Mouse (Mus musculus) thymus, adult 2 months (tissue): Measurements from ENCODE around the gene Taar6. TPM values are rescaled to one million over a fixed set of nuclear protein-coding genes. Genes with fewer than 3 reads are reported as not detected.

Experiments used
- DNase-seq: peaks from one replicate; pipeline ENCODE4 v3.0.0; 2021
- H3K27ac ChIP-seq: fragments of 200-500 bp; 2 replicates; pipeline ENCODE4 v1.5.1; 2012; ENCODE audit warnings: low read length, control low read depth; ENCODE audit not compliant: control insufficient read depth, insufficient read depth
- H3K27me3 ChIP-seq: fragments of 200-500 bp; 2 replicates; pipeline ENCODE4 v1.6.1; 2012; ENCODE audit warnings: mild to moderate bottlenecking, low read length, moderate library complexity, mixed read lengths; ENCODE audit not compliant: control insufficient read depth, insufficient read depth
- H3K36me3 ChIP-seq: fragments of 200-500 bp; 2 replicates; pipeline ENCODE4 v1.6.1; 2012; ENCODE audit warnings: mild to moderate bottlenecking, low read length, moderate library complexity; ENCODE audit not compliant: control insufficient read depth, insufficient read depth
- H3K4me1 ChIP-seq: fragments of 200-500 bp; replicated peaks from 2 replicates; pipeline ENCODE4 v1.6.1; 2012; ENCODE audit warnings: low read length; ENCODE audit not compliant: control insufficient read depth, insufficient read depth
- H3K4me3 ChIP-seq: fragments of 200-500 bp; 2 replicates; pipeline ENCODE4 v1.5.1; 2012; ENCODE audit warnings: mild to moderate bottlenecking, low read length, control low read depth, moderate library complexity; ENCODE audit not compliant: control insufficient read depth, insufficient read depth
- CTCF ChIP-seq: fragments of 200-500 bp; IDR thresholded peaks from 2 replicates; pipeline ENCODE4 v1.5.1; 2012; ENCODE audit warnings: mild to moderate bottlenecking, control low read depth, low read length, moderate library complexity, borderline replicate concordance; ENCODE audit not compliant: control insufficient read depth, poor library complexity, insufficient read depth; ENCODE audit errors: extremely low read depth
- POLR2A ChIP-seq: fragments of 200-500 bp; IDR thresholded peaks from 2 replicates; pipeline ENCODE4 v1.6.1; 2012; ENCODE audit warnings: mild to moderate bottlenecking, low read length, control low read depth, moderate library complexity; ENCODE audit not compliant: control insufficient read depth, poor library complexity, insufficient read depth; ENCODE audit errors: extremely low read depth
- WGBS: fragments of 180-500 bp; shearing (Covaris S2); methylation state at CpG from one replicate; pipeline ENCODE4 v1.1.7; 2018; 5-methylcytosine and 5-hydroxymethylcytosine counted together
- polyA plus RNA-seq: library from polyadenylated mRNA; depleted of rRNA; stranded (reverse); fragments of >200 nt; gene quantifications from 2 replicates; pipeline ENCODE4 v1.2.3, GENCODE M21; 2012; rRNA removed

Gene Taar6
- polyA plus RNA-seq, 1 experiment: not detected

DNA sequence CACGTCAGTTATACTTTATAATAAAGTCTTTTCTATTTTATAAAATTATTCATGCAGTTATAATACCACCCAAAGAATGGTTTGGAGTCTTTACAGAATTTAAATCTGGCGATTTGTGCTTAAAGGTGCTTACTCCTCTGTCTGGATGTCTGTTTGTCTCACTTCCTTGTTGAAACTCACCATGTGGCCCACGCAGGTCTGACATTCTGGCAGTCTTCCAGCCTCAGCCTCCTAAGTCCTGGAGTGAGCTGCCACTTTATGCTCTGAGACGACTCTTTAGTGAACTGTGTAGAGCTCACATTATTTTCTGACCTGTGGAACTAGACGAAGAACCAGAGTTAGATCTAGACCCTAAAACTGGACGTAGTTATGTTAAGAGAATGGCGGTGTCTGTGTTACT, 37.4 kb downstream of the Taar6 start:
- no peak overlapping the region for H3K4me3 ChIP-seq
- H3K4me1 ChIP-seq: no peaks in the 10 kb centered on the region
- DNase-seq: no peak
- H3K36me3 ChIP-seq: no peaks in the 10 kb centered on the region
- no peak overlapping the region for H3K27ac ChIP-seq
- 59% methylated on average over 7 of the region's 7 CpGs for WGBS
- H3K27me3 ChIP-seq: no peaks in the 10 kb centered on the region
- TF ChIP-seq POLR2A (no peak), CTCF (no peak)

DNA sequence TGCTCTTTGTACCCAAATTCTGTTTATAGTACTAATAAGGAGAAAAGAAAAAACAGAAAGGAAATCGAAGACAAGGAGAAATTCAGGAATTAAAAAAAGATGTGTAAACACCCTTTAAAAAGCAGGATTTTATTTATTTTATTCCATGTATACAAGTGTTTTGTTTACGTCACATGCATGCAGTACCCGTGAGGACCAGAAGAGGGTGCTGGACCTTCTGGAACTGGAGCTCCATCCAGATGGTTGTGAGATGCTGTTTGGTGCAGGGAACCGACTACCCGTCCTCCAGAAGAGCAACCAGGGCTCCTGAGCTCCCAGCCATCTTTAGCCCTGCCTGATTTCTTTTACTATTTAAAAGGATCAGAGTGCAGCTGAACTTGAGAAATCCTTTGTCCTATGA, 43.0 kb downstream of the Taar6 start:
- no peak overlapping the region for H3K4me3 ChIP-seq
- WGBS: 86% methylated on average over 5 of the region's 5 CpGs
- TF ChIP-seq POLR2A (no peak), CTCF (no peak)
- DNase-seq: peak; percentile 27
- no peak overlapping the region for H3K27ac ChIP-seq
- no peaks in the 10 kb centered on the region for H3K4me1 ChIP-seq
- H3K36me3 ChIP-seq: no peaks in the 10 kb centered on the region
- no peaks in the 10 kb centered on the region for H3K27me3 ChIP-seq

DNA sequence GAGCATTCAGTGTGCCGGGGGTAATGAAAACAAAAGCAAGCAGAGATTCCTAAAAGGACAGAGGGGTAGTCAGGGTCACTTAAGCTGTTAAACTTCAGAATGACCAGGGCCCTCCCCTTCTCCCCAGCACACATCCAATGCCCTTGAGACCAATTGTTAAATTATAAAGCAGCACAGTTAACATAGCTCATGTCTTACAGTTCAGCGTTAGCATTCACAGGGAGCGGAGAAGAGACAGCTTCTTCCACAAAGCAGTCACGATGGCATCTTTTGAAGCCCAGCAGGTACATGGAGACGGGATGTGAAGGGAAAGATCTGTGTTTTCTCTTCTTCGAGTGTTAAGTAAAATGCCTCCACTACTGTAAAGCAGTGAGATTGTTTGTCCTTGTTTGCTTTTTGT, 47.1 kb downstream of the Taar6 start, which contains the start of gene Taar2:
Gene Taar2 (plus strand): TSS at position 261 of the 400 bp plus-strand sequence.
- H3K27me3 ChIP-seq: no peaks in the 10 kb centered on the region
- no peak for DNase-seq
- WGBS: 89% methylated on average over 6 of the region's 6 CpGs
- no peak within 1 kb of the TSS for H3K4me3 ChIP-seq
- H3K36me3 ChIP-seq: no peaks in the 10 kb centered on the region
- no peak within 1 kb of the TSS for H3K27ac ChIP-seq
- no peaks in the 10 kb centered on the region for H3K4me1 ChIP-seq
- TF ChIP-seq CTCF (no peak), POLR2A (no peak)

DNA sequence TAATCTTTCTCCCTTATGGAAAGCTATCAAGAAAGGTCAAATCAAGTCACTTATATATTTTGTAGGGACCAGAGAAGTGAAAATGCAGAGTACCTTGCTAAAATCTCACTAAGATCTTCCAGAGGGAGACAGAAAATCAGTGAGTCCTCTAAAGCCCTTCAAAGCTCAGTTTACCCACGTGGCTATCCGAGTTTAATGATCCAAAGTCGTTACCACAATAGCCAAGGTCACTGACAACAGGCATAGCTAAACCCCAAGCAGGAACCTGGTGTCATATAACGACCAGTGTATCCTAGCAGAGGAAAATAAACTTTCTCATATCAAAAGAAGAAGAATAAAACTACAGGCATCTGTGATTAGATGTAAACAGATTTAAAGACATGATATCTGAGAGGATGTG, 47.8 kb downstream of the Taar6 start:
- WGBS: 60% methylated on average over 4 of the region's 4 CpGs
- Histone ChIP-seq H3K27me3 (no peaks in the 10 kb centered on the region), H3K36me3 (no peaks in the 10 kb centered on the region), H3K27ac (no peak overlapping the region), H3K4me3 (no peak overlapping the region), H3K4me1 (no peaks in the 10 kb centered on the region)
- no peak for TF ChIP-seq POLR2A
- TF ChIP-seq CTCF: no peak
- no peak for DNase-seq

Other genes starting within 250 kb of the Taar6 start
- gene Rps12, start 198.4 kb downstream of the Taar6 start, polyA plus RNA-seq: 1,277 and 1,802 TPM in 2 replicates
- gene Slc18b1, start 188.7 kb downstream of the Taar6 start, polyA plus RNA-seq: 1.4 and 1.8 TPM in 2 replicates
- 1.8 and 2.0 TPM in 2 replicates for gene Vnn3, start 134.2 kb downstream of the Taar6 start, polyA plus RNA-seq
- 1.00 and 1.1 TPM in 2 replicates for gene Vnn1, start 91.0 kb downstream of the Taar6 start, polyA plus RNA-seq
- not detected in 2 replicates for gene Taar1, start 65.3 kb downstream of the Taar6 start, polyA plus RNA-seq
- gene Taar2, start 47.1 kb downstream of the Taar6 start, polyA plus RNA-seq: not detected in 2 replicates
- not detected in 2 replicates for gene Taar3, start 36.1 kb downstream of the Taar6 start, polyA plus RNA-seq
- gene Taar4, start 25.2 kb downstream of the Taar6 start, polyA plus RNA-seq: 0.12 TPM in 1 of 2 replicates, not detected in the other
- not detected in 2 replicates for gene Taar5, start 14.9 kb downstream of the Taar6 start, polyA plus RNA-seq
- gene Taar7a, start 7.8 kb upstream of the Taar6 start, polyA plus RNA-seq: not detected in 2 replicates
- gene Taar7b, start 14.3 kb upstream of the Taar6 start, polyA plus RNA-seq: not detected in 2 replicates
- not detected in 2 replicates for gene Taar7d, start 41.6 kb upstream of the Taar6 start, polyA plus RNA-seq
- gene Taar7e, start 52.0 kb upstream of the Taar6 start, polyA plus RNA-seq: not detected in 2 replicates
- not detected in 2 replicates for gene Taar7f, start 63.9 kb upstream of the Taar6 start, polyA plus RNA-seq
- gene Taar8a, start 90.9 kb upstream of the Taar6 start, polyA plus RNA-seq: not detected in 2 replicates
- gene Taar8b, start 106.6 kb upstream of the Taar6 start, polyA plus RNA-seq: not detected in 2 replicates
- gene Taar8c, start 116.3 kb upstream of the Taar6 start, polyA plus RNA-seq: not detected in 2 replicates
- gene Taar9, start 123.9 kb upstream of the Taar6 start, polyA plus RNA-seq: not detected in 2 replicates
- gene Stx7, start 163.7 kb upstream of the Taar6 start, polyA plus RNA-seq: 42.2 and 46.3 TPM in 2 replicates
- gene Moxd1, start 237.9 kb upstream of the Taar6 start, polyA plus RNA-seq: 0.59 and 2.3 TPM in 2 replicates